ENCODE assay signal across 8 mouse cellular contexts in genomic region chr8:84192023-84192422, GRCm38 (mm10). TPM values are rescaled to one million over a fixed set of nuclear protein-coding genes. Genes with fewer than 3 reads are reported as not detected.
DNase-seq lines count a peak whose midpoint lies in the region; ATAC-seq and TF ChIP-seq lines count a peak whose summit lies in the region.

No protein-coding gene starts in this region.

- no peaks in the 10 kb centered on the region for H3K9me3 ChIP-seq in MEL (replicated peaks; ENCODE audit: insufficient read depth, low read length)
- no peaks in the 10 kb centered on the region for H3K9me3 ChIP-seq in embryonic facial prominence, embryonic 15.5 days (replicated peaks)
- no peaks in the 10 kb centered on the region for H3K9me3 ChIP-seq in heart, embryonic 15.5 days (replicated peaks)
- H3K9me3 ChIP-seq in kidney, postnatal 0 days (replicated peaks; ENCODE audit: low read length), result no peaks in the 10 kb centered on the region
- H3K9me3 ChIP-seq in stomach, embryonic 16.5 days (replicated peaks; ENCODE audit: control insufficient read depth, low read length), result no peaks in the 10 kb centered on the region

- peak overlapping the region; percentile 94 for H3K27ac ChIP-seq in MEL (ENCODE audit: control insufficient read depth, low read depth, low read length)
- peak overlapping the region; percentile 94 for H3K27ac ChIP-seq in embryonic facial prominence, embryonic 15.5 days (replicated peaks)
- peak overlapping the region; percentile 88 for H3K27ac ChIP-seq in heart, embryonic 15.5 days
- peak overlapping the region; percentile 84 for H3K27ac ChIP-seq in kidney, postnatal 0 days
- H3K27ac ChIP-seq in stomach, embryonic 16.5 days (ENCODE audit: low read length), result peak overlapping the region; percentile 93

- no peak for TF ChIP-seq RAD21 in MEL (IDR thresholded peaks at IDR 0.05; ENCODE audit: low read depth, low read length)

- DNase-seq in 3T3-L1 (ENCODE audit: low read depth, low spot score), result peak; percentile 97
- peak; percentile 86 for DNase-seq in MEL (ENCODE audit: low read depth, low spot score)
- DNase-seq in kidney, postnatal 0 days (ENCODE audit: low spot score), result peak; percentile 76
- peak; percentile 89 to 93 for DNase-seq in lung, postnatal 4 days
- DNase-seq in T-cell, adult 2 months (ENCODE audit: low spot score), result no peak

- peaks cover 4 to 12% of the 10 kb centered on the region in 2 experiments for H3K4me1 ChIP-seq in MEL (ENCODE audit: control insufficient read depth in 1 of 2, insufficient read depth in 2 of 2, low read length in 2 of 2)
- peaks cover 28% of the 10 kb centered on the region for H3K4me1 ChIP-seq in embryonic facial prominence, embryonic 15.5 days
- peaks cover 19% of the 10 kb centered on the region for H3K4me1 ChIP-seq in heart, embryonic 15.5 days (replicated peaks)
- peaks cover 15% of the 10 kb centered on the region for H3K4me1 ChIP-seq in kidney, postnatal 0 days (replicated peaks; ENCODE audit: insufficient read depth, low read length)
- H3K4me1 ChIP-seq in stomach, embryonic 16.5 days (ENCODE audit: control insufficient read depth, insufficient read depth, low read length), result peaks cover 18% of the 10 kb centered on the region

- H3K4me2 ChIP-seq in embryonic facial prominence, embryonic 15.5 days (replicated peaks), result peak overlapping the region; percentile 50
- H3K4me2 ChIP-seq in heart, embryonic 15.5 days, result peak overlapping the region; percentile 60
- H3K4me2 ChIP-seq in kidney, postnatal 0 days (ENCODE audit: low read length), result peak overlapping the region; percentile 49
- H3K4me2 ChIP-seq in stomach, embryonic 16.5 days (ENCODE audit: low read depth, low read length), result peak overlapping the region; percentile 61

- peak; percentile 83 for ATAC-seq in embryonic facial prominence, embryonic 15.5 days (ENCODE audit: insufficient number of reproducible peaks, low FRiP score, low TSS enrichment, low read depth)
- ATAC-seq in heart, embryonic 15.5 days (replicated peaks; ENCODE audit: insufficient number of reproducible peaks, insufficient read depth, low FRiP score, low read depth), result peak; percentile 75
- ATAC-seq in kidney, postnatal 0 days (replicated peaks; ENCODE audit: low FRiP score, low read depth), result peak; percentile 68
- ATAC-seq in stomach, embryonic 16.5 days (ENCODE audit: insufficient read depth, low FRiP score), result peak; percentile 86

- H3K36me3 ChIP-seq in MEL (ENCODE audit: control insufficient read depth in 1 of 2, insufficient read depth in 2 of 2, low read length in 2 of 2), result peaks cover 0 to 8% of the 10 kb centered on the region in 2 experiments; a peak in 2 of 4 replicates
- H3K36me3 ChIP-seq in embryonic facial prominence, embryonic 15.5 days, result no peaks in the 10 kb centered on the region
- no peaks in the 10 kb centered on the region for H3K36me3 ChIP-seq in heart, embryonic 15.5 days
- H3K36me3 ChIP-seq in kidney, postnatal 0 days (ENCODE audit: insufficient read depth, low read length), result no peaks in the 10 kb centered on the region
- H3K36me3 ChIP-seq in stomach, embryonic 16.5 days (ENCODE audit: control insufficient read depth, insufficient read depth, low read length), result no peaks in the 10 kb centered on the region

- H3K9ac ChIP-seq in MEL (ENCODE audit: control insufficient read depth, low read depth, low read length, poor library complexity, severe bottlenecking), result peak overlapping the region; percentile 76
- no peak overlapping the region for H3K9ac ChIP-seq in embryonic facial prominence, embryonic 15.5 days
- H3K9ac ChIP-seq in heart, embryonic 15.5 days, result peak overlapping the region; percentile 48
- no peak overlapping the region for H3K9ac ChIP-seq in kidney, postnatal 0 days (ENCODE audit: low read depth, low read length)
- peak overlapping the region; percentile 61 for H3K9ac ChIP-seq in stomach, embryonic 16.5 days (ENCODE audit: low read length)

- no peak for TF ChIP-seq CTCF in MEL (IDR thresholded peaks at IDR 0.05 in 2 of 3, conservative IDR thresholded peaks at IDR 0.05 in 1 of 3; ENCODE audit: control insufficient read depth in 1 of 3, insufficient read depth in 1 of 3, low read depth in 2 of 3, low read length in 3 of 3, poor library complexity in 1 of 3, severe bottlenecking in 1 of 3)
- no peak for TF ChIP-seq CTCF in kidney, postnatal 0 days (IDR thresholded peaks at IDR 0.05; ENCODE audit: low read depth)

- peak overlapping the region; percentile 49 to 64 for H3K4me3 ChIP-seq in MEL (ENCODE audit: control insufficient read depth in 1 of 2, insufficient read depth in 1 of 2, low read depth in 2 of 2, low read length in 2 of 2)
- peak overlapping the region; percentile 31 for H3K4me3 ChIP-seq in embryonic facial prominence, embryonic 15.5 days (replicated peaks)
- peak overlapping the region; percentile 37 for H3K4me3 ChIP-seq in heart, embryonic 15.5 days
- H3K4me3 ChIP-seq in kidney, postnatal 0 days (replicated peaks; ENCODE audit: low read depth, low read length), result 0 out of 2 replicates have a peak overlapping the region, but pooled peaks have one; percentile 12
- peak overlapping the region; percentile 30 for H3K4me3 ChIP-seq in stomach, embryonic 16.5 days (replicated peaks; ENCODE audit: low read length)

- peaks cover 1% of the 10 kb centered on the region; the same call in 1 of the 2 replicates for H3K79me2 ChIP-seq in MEL (ENCODE audit: control insufficient read depth, insufficient read depth, low read length, poor library complexity)

- peak in 1 of 2 experiments; percentile 36; a peak in 1 of 4 replicates for TF ChIP-seq POLR2A in MEL (IDR thresholded peaks at IDR 0.05; ENCODE audit: control insufficient read depth in 1 of 2, insufficient read depth in 1 of 2, low read depth in 1 of 2, low read length in 2 of 2, poor library complexity in 1 of 2)

- WGBS in embryonic facial prominence, embryonic 15.5 days, result 14% methylated on average over 13 of the region's 13 CpGs
- 10% methylated on average over 13 of the region's 13 CpGs for WGBS in heart, embryonic 15.5 days
- WGBS in kidney, postnatal 0 days, result 25% methylated on average over 13 of the region's 13 CpGs
- 22% methylated on average over 13 of the region's 13 CpGs for WGBS in stomach, embryonic 16.5 days

- TF ChIP-seq EP300 in MEL (IDR thresholded peaks at IDR 0.05; ENCODE audit: low read depth in 1 of 2, low read length in 2 of 2), result peak; percentile 55 to 64; a peak in 3 of 4 replicates

- no peaks in the 10 kb centered on the region for H3K27me3 ChIP-seq in MEL (ENCODE audit: control insufficient read depth in 1 of 2, insufficient read depth in 2 of 2, low read length in 2 of 2)
- no peaks in the 10 kb centered on the region for H3K27me3 ChIP-seq in embryonic facial prominence, embryonic 15.5 days
- no peaks in the 10 kb centered on the region for H3K27me3 ChIP-seq in heart, embryonic 15.5 days
- no peaks in the 10 kb centered on the region for H3K27me3 ChIP-seq in kidney, postnatal 0 days (ENCODE audit: insufficient read depth, low read length)
- H3K27me3 ChIP-seq in stomach, embryonic 16.5 days (ENCODE audit: control insufficient read depth, insufficient read depth, low read length), result no peaks in the 10 kb centered on the region

RNA-seq across cellular contexts. Expression of gene Nanos3, which starts 7.0 kb away (rescaled TPM):
- total RNA-seq in MEL (2012; rRNA removed), result 0.56 and 2.0 TPM in 2 replicates
- polyA plus RNA-seq in MEL (2012; ENCODE audit: insufficient read depth in 1 of 2, insufficient read length in 2 of 2, low read depth in 1 of 2, low replicate concordance in 2 of 2, missing spikeins in 1 of 2), result 1 to 10 TPM in 1 of 2 experiments, not detected in 1; 1.7 TPM
- 3.5 and 4.0 TPM in 2 replicates for polyA plus RNA-seq in embryonic facial prominence, embryonic 15.5 days (2015; fragmentation: Nextera tagmentation; extraction: Ambion mirVana)
- polyA plus RNA-seq in heart, embryonic 15.5 days (2015; fragmentation: Nextera tagmentation; extraction: Ambion mirVana), result 1.4 and 1.6 TPM in 2 replicates
- polyA plus RNA-seq in kidney, postnatal 0 days (2015; fragmentation: Nextera tagmentation; extraction: Ambion mirVana), result 8.6 and 9.6 TPM in 2 replicates
- polyA plus RNA-seq in stomach, embryonic 16.5 days (2015; fragmentation: Nextera tagmentation; extraction: Ambion mirVana), result 1.3 TPM in 1 of 2 replicates, not detected in the other

RNA-seq across cellular contexts. Expression of gene 4930432K21Rik, which starts 44.2 kb away (rescaled TPM):
- total RNA-seq in MEL (2012; rRNA removed), result 1.3 and 2.2 TPM in 2 replicates
- 1 to 10 TPM in 1 of 2 experiments, not detected in 1; 3.0 TPM for polyA plus RNA-seq in MEL (2012; ENCODE audit: insufficient read depth in 1 of 2, insufficient read length in 2 of 2, low read depth in 1 of 2, low replicate concordance in 2 of 2, missing spikeins in 1 of 2)
- polyA plus RNA-seq in embryonic facial prominence, embryonic 15.5 days (2015; fragmentation: Nextera tagmentation; extraction: Ambion mirVana), result 1.9 and 2.3 TPM in 2 replicates
- 0.60 and 0.77 TPM in 2 replicates for polyA plus RNA-seq in heart, embryonic 15.5 days (2015; fragmentation: Nextera tagmentation; extraction: Ambion mirVana)
- 1.3 and 1.6 TPM in 2 replicates for polyA plus RNA-seq in kidney, postnatal 0 days (2015; fragmentation: Nextera tagmentation; extraction: Ambion mirVana)
- polyA plus RNA-seq in stomach, embryonic 16.5 days (2015; fragmentation: Nextera tagmentation; extraction: Ambion mirVana), result 1.0 and 1.1 TPM in 2 replicates

RNA-seq across cellular contexts. Expression of gene Cc2d1a, which starts 44.3 kb away (rescaled TPM):
- 7.3 and 9.1 TPM in 2 replicates for total RNA-seq in MEL (2012; rRNA removed)
- 10 to 100 TPM in 1 of 2 experiments, not detected in 1; 18.7 TPM for polyA plus RNA-seq in MEL (2012; ENCODE audit: insufficient read depth in 1 of 2, insufficient read length in 2 of 2, low read depth in 1 of 2, low replicate concordance in 2 of 2, missing spikeins in 1 of 2)
- polyA plus RNA-seq in embryonic facial prominence, embryonic 15.5 days (2015; fragmentation: Nextera tagmentation; extraction: Ambion mirVana), result 31.8 and 32.8 TPM in 2 replicates
- 11.9 and 18.7 TPM in 2 replicates for polyA plus RNA-seq in heart, embryonic 15.5 days (2015; fragmentation: Nextera tagmentation; extraction: Ambion mirVana)
- 17.2 and 19.1 TPM in 2 replicates for polyA plus RNA-seq in kidney, postnatal 0 days (2015; fragmentation: Nextera tagmentation; extraction: Ambion mirVana)
- polyA plus RNA-seq in stomach, embryonic 16.5 days (2015; fragmentation: Nextera tagmentation; extraction: Ambion mirVana), result 25.5 and 25.7 TPM in 2 replicates

RNA-seq across cellular contexts. Expression of gene Zswim4, which starts 44.8 kb away (rescaled TPM):
- 3.6 and 4.4 TPM in 2 replicates for total RNA-seq in MEL (2012; rRNA removed)
- polyA plus RNA-seq in MEL (2012; ENCODE audit: insufficient read depth in 1 of 2, insufficient read length in 2 of 2, low read depth in 1 of 2, low replicate concordance in 2 of 2, missing spikeins in 1 of 2), result 1 to 10 TPM in 1 of 2 experiments, not detected in 1; 7.4 TPM
- 15.8 and 17.7 TPM in 2 replicates for polyA plus RNA-seq in embryonic facial prominence, embryonic 15.5 days (2015; fragmentation: Nextera tagmentation; extraction: Ambion mirVana)
- polyA plus RNA-seq in heart, embryonic 15.5 days (2015; fragmentation: Nextera tagmentation; extraction: Ambion mirVana), result 7.6 and 9.7 TPM in 2 replicates
- 10.5 and 11.0 TPM in 2 replicates for polyA plus RNA-seq in kidney, postnatal 0 days (2015; fragmentation: Nextera tagmentation; extraction: Ambion mirVana)
- polyA plus RNA-seq in stomach, embryonic 16.5 days (2015; fragmentation: Nextera tagmentation; extraction: Ambion mirVana), result 9.7 and 10.5 TPM in 2 replicates

RNA-seq across cellular contexts. Expression of gene D8Ertd738e, which starts 57.5 kb away (rescaled TPM):
- 159 and 164 TPM in 2 replicates for total RNA-seq in MEL (2012; rRNA removed)
- polyA plus RNA-seq in MEL (2012; ENCODE audit: insufficient read depth in 1 of 2, insufficient read length in 2 of 2, low read depth in 1 of 2, low replicate concordance in 2 of 2, missing spikeins in 1 of 2), result 100 to 1,000 TPM in 1 of 2 experiments, not detected in 1; 149 TPM
- 314 and 349 TPM in 2 replicates for polyA plus RNA-seq in embryonic facial prominence, embryonic 15.5 days (2015; fragmentation: Nextera tagmentation; extraction: Ambion mirVana)
- 290 and 291 TPM in 2 replicates for polyA plus RNA-seq in heart, embryonic 15.5 days (2015; fragmentation: Nextera tagmentation; extraction: Ambion mirVana)
- polyA plus RNA-seq in kidney, postnatal 0 days (2015; fragmentation: Nextera tagmentation; extraction: Ambion mirVana), result 373 and 388 TPM in 2 replicates
- 271 and 289 TPM in 2 replicates for polyA plus RNA-seq in stomach, embryonic 16.5 days (2015; fragmentation: Nextera tagmentation; extraction: Ambion mirVana)

Comparison
In these comparisons a context has a peak if more than half of its experiments do, and no peak if none do; other contexts are left out.
1. H3K9ac ChIP-seq: peak in MEL (single experiment), heart, embryonic 15.5 days (single experiment) and stomach, embryonic 16.5 days (single experiment); none in embryonic facial prominence, embryonic 15.5 days (single experiment) and kidney, postnatal 0 days (single experiment).
2. Peak in every context shown above with its lines, with median percentiles within 50 percentile points of each other: H3K27ac ChIP-seq, H3K4me3 ChIP-seq, ATAC-seq and H3K4me2 ChIP-seq.